Mouse (Mus musculus): Measurements from ENCODE around the gene Ubxn10. TPM values are rescaled to one million over a fixed set of nuclear protein-coding genes. Genes with fewer than 3 reads are reported as not detected.

Gene Ubxn10
- total RNA-seq, 2 experiments from 2014 or later = 1.1 to 1.3 TPM

GRCm38 (mm10) chr4:138680124-138680523, 56.8 kb downstream of the Ubxn10 start:
- intact Hi-C loops (cut with DNase I) = no loop called here
- peak in 1 of 2 experiments; percentile 7 for DNase-seq (ENCODE audit: extremely low spot score in 1 of 2, low spot score in 2 of 2)

DNA sequence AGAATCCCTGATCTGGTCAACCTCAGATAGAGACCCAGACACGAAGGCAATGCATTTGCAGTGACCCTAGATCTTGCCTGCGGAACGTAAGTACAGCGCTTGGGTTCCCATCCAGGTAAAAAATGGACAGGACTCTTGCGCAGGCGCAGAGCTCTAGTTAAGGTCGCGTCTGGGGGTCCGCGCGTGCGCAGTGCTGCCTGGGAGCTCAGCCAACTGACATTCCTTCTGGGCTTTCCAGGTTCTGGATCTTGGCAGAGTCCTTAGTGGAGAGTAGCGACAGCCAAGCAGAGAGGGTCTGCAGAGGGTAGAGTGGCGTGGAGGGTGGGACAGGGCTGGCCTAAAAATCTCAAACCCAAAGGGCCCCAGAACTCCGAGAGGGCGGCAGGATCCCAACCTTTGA, 59.4 kb downstream of the Ubxn10 start:
- DNase-seq (ENCODE audit: extremely low spot score in 1 of 2, low spot score in 2 of 2) = peak; percentile 76 to 79
- intact Hi-C loops (cut with DNase I) = no loop called here

GRCm38 (mm10) chr4:138676480-138676879, 60.5 kb downstream of the Ubxn10 start:
- intact Hi-C loops (cut with DNase I) = no loop called here
- DNase-seq (ENCODE audit: extremely low spot score in 1 of 2, low spot score in 2 of 2) = no peak

- intact Hi-C loops (cut with DNase I) = no loop called here
- DNase-seq (ENCODE audit: extremely low spot score in 1 of 2, low spot score in 2 of 2) = no peak
Measured at GRCm38 (mm10) chr4:138672160-138672559, 64.8 kb downstream of the Ubxn10 start.

- intact Hi-C loops (cut with DNase I) = no loop called here
Measured at GRCm38 (mm10) chr4:138670093-138670889, 66.7 kb downstream of the Ubxn10 start.

GRCm38 (mm10) chr4:138666521-138666920, 70.4 kb downstream of the Ubxn10 start:
- intact Hi-C loops (cut with DNase I) = no loop called here
- DNase-seq (ENCODE audit: extremely low spot score in 1 of 2, low spot score in 2 of 2) = no peak

More at GRCm38 (mm10) chr4:138670093-138670889, 66.7 kb downstream of the Ubxn10 start:
- no peak for DNase-seq (ENCODE audit: extremely low spot score in 1 of 2, low spot score in 2 of 2)

GRCm38 (mm10) chr4:138659936-138660602, 76.9 kb downstream of the Ubxn10 start:
- DNase-seq (ENCODE audit: extremely low spot score in 1 of 2, low spot score in 2 of 2) = peak in 1 of 2 experiments; percentile 59
- intact Hi-C loops (cut with DNase I) = no loop called here

Other genes with a start within 250 kb of the Ubxn10 start
- 1 to 10 TPM; 3.6 to 4.0 TPM for gene Vwa5b1, start 101.3 kb downstream of the Ubxn10 start, total RNA-seq (2021)
- gene Pla2g2c, start 12.4 kb downstream of the Ubxn10 start, total RNA-seq (2021) = not detected
- not detected for gene Pla2g2f, start 20.5 kb upstream of the Ubxn10 start, total RNA-seq (2021)
- gene Pla2g2d, start 38.6 kb upstream of the Ubxn10 start, total RNA-seq (2021) = under 1 TPM in 1 of 2 experiments, not detected in 1; 0.16 TPM
- gene Pla2g5, start 126.3 kb upstream of the Ubxn10 start, total RNA-seq (2021) = 1 to 10 TPM; 1.2 to 1.3 TPM
- gene Gm13030, start 136.8 kb upstream of the Ubxn10 start, total RNA-seq (2021) = not detected
- gene Pla2g2e, start 140.8 kb upstream of the Ubxn10 start, total RNA-seq (2021) = not detected
- 10 to 100 TPM; 13.1 to 13.7 TPM for gene Otud3, start 176.8 kb upstream of the Ubxn10 start, total RNA-seq (2021)
- not detected for gene Rnf186, start 229.9 kb upstream of the Ubxn10 start, total RNA-seq (2021)
- 1 to 10 TPM; 1.3 to 1.7 TPM for gene Tmco4, start 235.7 kb upstream of the Ubxn10 start, total RNA-seq (2021)

Data from left cerebral cortex, postnatal 10 days (tissue).